Mouse (Mus musculus) forebrain, embryonic 11.5 days (tissue): Measurements from ENCODE around the gene Thap8. TPM values are rescaled to one million over a fixed set of nuclear protein-coding genes. Genes with fewer than 3 reads are reported as not detected.

Experiments used
- ATAC-seq: fragments of 200-750 bp; cut with Nextera tagmentation; replicated peaks from 2 replicates; pipeline ENCODE4 v1.8.0; 2017; ENCODE audit warnings: moderate TSS enrichment; ENCODE audit not compliant: low FRiP score
- DNase-seq: peaks from one replicate; pipeline ENCODE4 v3.0.0-alpha.2; 2017; ENCODE audit warnings: low spot score
- H3K27ac ChIP-seq: fragments of 300-500 bp; sonication (generic); 2 replicates; pipeline ENCODE4 v1.5.1; 2014; ENCODE audit warnings: low read depth, low read length
- H3K27me3 ChIP-seq: fragments of 300-500 bp; sonication (generic); 2 replicates; pipeline ENCODE4 v1.6.1; 2014; ENCODE audit warnings: mild to moderate bottlenecking, low read length, mixed read lengths; ENCODE audit not compliant: control insufficient read depth, insufficient read depth
- H3K36me3 ChIP-seq: fragments of 300-500 bp; sonication (generic); 2 replicates; pipeline ENCODE4 v1.6.1; 2014; ENCODE audit warnings: mild to moderate bottlenecking, low read length, moderate library complexity, mixed read lengths; ENCODE audit not compliant: control insufficient read depth, insufficient read depth
- H3K4me1 ChIP-seq: fragments of 300-500 bp; sonication (generic); replicated peaks from 2 replicates; pipeline ENCODE4 v1.6.1; 2014; ENCODE audit warnings: low read length, mixed read lengths; ENCODE audit not compliant: control insufficient read depth, insufficient read depth
- H3K4me2 ChIP-seq: fragments of 300-500 bp; sonication (generic); 2 replicates; pipeline ENCODE4 v1.6.1; 2014; ENCODE audit warnings: low read depth, mild to moderate bottlenecking, low read length, moderate library complexity, mixed read lengths; ENCODE audit not compliant: severe bottlenecking
- H3K4me3 ChIP-seq: fragments of 300-500 bp; sonication (generic); 2 replicates; pipeline ENCODE4 v1.5.1; 2014; ENCODE audit warnings: low read depth, low read length
- H3K9ac ChIP-seq: fragments of 300-500 bp; sonication (generic); 2 replicates; pipeline ENCODE4 v1.6.1; 2014; ENCODE audit warnings: low read length
- H3K9me3 ChIP-seq: fragments of 300-500 bp; sonication (generic); 2 replicates; pipeline ENCODE4 v1.6.1; 2016; ENCODE audit warnings: low read length, mixed read lengths; ENCODE audit not compliant: control insufficient read depth
- WGBS: fragments of 180-500 bp; shearing (Covaris S2); extraction: QIAGEN DNeasy Blood & Tissue Kit; methylation state at CpG from one replicate; pipeline ENCODE4 v1.1.7; 2014; 5-methylcytosine and 5-hydroxymethylcytosine counted together
- polyA plus RNA-seq: library from polyadenylated mRNA; unstranded; fragments of >200 nt; fragmentation: Nextera tagmentation; extraction: Ambion mirVana; gene quantifications from 2 replicates; pipeline ENCODE4 v1.2.1, GENCODE M21; 2014

The Thap8 gene
- polyA plus RNA-seq, 1 experiment from 2014 or later, result 0.13 TPM

- ATAC-seq, result peak; percentile 25; the same call in 1 of the 2 replicates
- H3K4me3 ChIP-seq, result no peak overlapping the region
- WGBS, result 52% methylated on average over 10 of the region's 10 CpGs
- peaks cover 7% of the 10 kb centered on the region; the same call in 1 of the 2 replicates for H3K4me1 ChIP-seq
- H3K27ac ChIP-seq, result no peak overlapping the region
- no peaks in the 10 kb centered on the region for H3K9me3 ChIP-seq
- no peak overlapping the region for H3K9ac ChIP-seq
- no peaks in the 10 kb centered on the region for H3K27me3 ChIP-seq
- no peak overlapping the region for H3K4me2 ChIP-seq
- DNase-seq, result peak; percentile 60
- H3K36me3 ChIP-seq, result peaks cover 2% of the 10 kb centered on the region; the same call in 1 of the 2 replicates
These were observed 10.0 kb downstream of the Thap8 start for GRCm38 (mm10) chr7:30289714-30290399.

- H3K27ac ChIP-seq, result 0 out of 2 replicates have a peak within 1 kb of the TSS, but pooled peaks have one; percentile 13
- WGBS, result 7% methylated on average over 35 of the region's 35 CpGs
- H3K9ac ChIP-seq, result peak within 1 kb of the TSS; percentile 92
These were observed 11.6 kb downstream of the Thap8 start, which contains the start of gene Clip3 for GRCm38 (mm10) chr7:30291215-30292131. Gene Clip3, plus strand, starts transcription at chr7:30291728.

GRCm38 (mm10) chr7:30293795-30294194, 13.9 kb downstream of the Thap8 start:
- DNase-seq (no peak), ATAC-seq (no peak)
- H3K9me3 ChIP-seq, result no peaks in the 10 kb centered on the region
- 86% methylated on average over 13 of the region's 13 CpGs for WGBS
- H3K4me1 ChIP-seq, result peaks cover 7% of the 10 kb centered on the region; the same call in 1 of the 2 replicates
- no peak overlapping the region for H3K27ac ChIP-seq
- H3K36me3 ChIP-seq, result peaks cover 10% of the 10 kb centered on the region
- no peaks in the 10 kb centered on the region for H3K27me3 ChIP-seq
- no peak overlapping the region for H3K4me3 ChIP-seq
- no peak overlapping the region for H3K9ac ChIP-seq
- no peak overlapping the region for H3K4me2 ChIP-seq

More at GRCm38 (mm10) chr7:30291215-30292131, 11.6 kb downstream of the Thap8 start, which contains the start of gene Clip3:
- Histone ChIP-seq H3K9me3 (no peaks in the 10 kb centered on the region), H3K27me3 (no peaks in the 10 kb centered on the region), H3K4me2 (peak within 1 kb of the TSS; percentile 60), H3K36me3 (peaks cover 8% of the 10 kb centered on the region; the same call in 1 of the 2 replicates), H3K4me3 (peak within 1 kb of the TSS; percentile 76), H3K4me1 (peaks cover 7% of the 10 kb centered on the region; the same call in 1 of the 2 replicates)
- ATAC-seq (peak; percentile 83), DNase-seq (peak; percentile 91)

- Histone ChIP-seq H3K4me1 (peaks cover 7% of the 10 kb centered on the region; the same call in 1 of the 2 replicates), H3K9me3 (no peaks in the 10 kb centered on the region), H3K9ac (no peak overlapping the region), H3K27ac (no peak overlapping the region), H3K4me2 (no peak overlapping the region), H3K27me3 (no peaks in the 10 kb centered on the region), H3K36me3 (peaks cover 11% of the 10 kb centered on the region), H3K4me3 (no peak overlapping the region)
- WGBS, result 92% methylated on average over 5 of the region's 5 CpGs
- no peak for ATAC-seq
- no peak for DNase-seq
These were observed 14.4 kb downstream of the Thap8 start for GRCm38 (mm10) chr7:30294296-30294695.

- Histone ChIP-seq H3K27me3 (no peaks in the 10 kb centered on the region), H3K4me3 (no peak overlapping the region), H3K36me3 (peaks cover 11% of the 10 kb centered on the region), H3K4me2 (no peak overlapping the region), H3K9ac (no peak overlapping the region), H3K4me1 (peaks cover 7% of the 10 kb centered on the region; the same call in 1 of the 2 replicates), H3K9me3 (no peaks in the 10 kb centered on the region), H3K27ac (no peak overlapping the region)
- ATAC-seq, result no peak
- DNase-seq, result no peak
- WGBS, result 78% methylated on average over 10 of the region's 10 CpGs
These were observed 15.2 kb downstream of the Thap8 start for GRCm38 (mm10) chr7:30295103-30295502.

GRCm38 (mm10) chr7:30296816-30297215, 16.9 kb downstream of the Thap8 start:
- DNase-seq, result no peak
- 95% methylated on average over 15 of the region's 15 CpGs for WGBS
- H3K4me1 ChIP-seq, result 0 out of 2 replicates have a peak, but pooled peaks cover 3% of the 10 kb centered on the region

GRCm38 (mm10) chr7:30297266-30297665, 17.4 kb downstream of the Thap8 start:
- no peak overlapping the region for H3K4me3 ChIP-seq
- H3K36me3 ChIP-seq, result peaks cover 11% of the 10 kb centered on the region
- H3K27me3 ChIP-seq, result no peaks in the 10 kb centered on the region
- no peak overlapping the region for H3K9ac ChIP-seq
- ATAC-seq (no peak), DNase-seq (no peak)
- 83% methylated on average over 16 of the region's 16 CpGs for WGBS
- no peak overlapping the region for H3K27ac ChIP-seq
- no peak overlapping the region for H3K4me2 ChIP-seq
- H3K9me3 ChIP-seq, result no peaks in the 10 kb centered on the region
- H3K4me1 ChIP-seq, result 0 out of 2 replicates have a peak, but pooled peaks cover 3% of the 10 kb centered on the region

More at GRCm38 (mm10) chr7:30296816-30297215, 16.9 kb downstream of the Thap8 start:
- ATAC-seq, result no peak
- H3K9me3 ChIP-seq, result no peaks in the 10 kb centered on the region
- no peak overlapping the region for H3K27ac ChIP-seq
- H3K27me3 ChIP-seq, result no peaks in the 10 kb centered on the region
- no peak overlapping the region for H3K4me3 ChIP-seq
- H3K36me3 ChIP-seq, result peaks cover 11% of the 10 kb centered on the region
- no peak overlapping the region for H3K9ac ChIP-seq
- H3K4me2 ChIP-seq, result no peak overlapping the region

GRCm38 (mm10) chr7:30300914-30301313, 21.0 kb downstream of the Thap8 start:
- DNase-seq, result peak; percentile 66

More at GRCm38 (mm10) chr7:30300914-30301313, 21.0 kb downstream of the Thap8 start:
- H3K4me1 ChIP-seq, result no peaks in the 10 kb centered on the region
- H3K4me2 ChIP-seq, result no peak overlapping the region
- H3K9me3 ChIP-seq, result no peaks in the 10 kb centered on the region
- H3K27ac ChIP-seq, result no peak overlapping the region
- no peak overlapping the region for H3K4me3 ChIP-seq
- no peak overlapping the region for H3K9ac ChIP-seq
- no peak for ATAC-seq
- H3K27me3 ChIP-seq, result no peaks in the 10 kb centered on the region
- H3K36me3 ChIP-seq, result peaks cover 15% of the 10 kb centered on the region
- whole genome bisulfite sequencing, result 50% methylated on average over 3 of the region's 3 CpGs
